Mouse (Mus musculus): ENCODE data around the gene Nsd1.

Nsd1 gene

GRCm38 (mm10) chr13:55261521-55261920, 51.9 kb downstream of the Nsd1 start:
- DNase-seq: no peak

DNA sequence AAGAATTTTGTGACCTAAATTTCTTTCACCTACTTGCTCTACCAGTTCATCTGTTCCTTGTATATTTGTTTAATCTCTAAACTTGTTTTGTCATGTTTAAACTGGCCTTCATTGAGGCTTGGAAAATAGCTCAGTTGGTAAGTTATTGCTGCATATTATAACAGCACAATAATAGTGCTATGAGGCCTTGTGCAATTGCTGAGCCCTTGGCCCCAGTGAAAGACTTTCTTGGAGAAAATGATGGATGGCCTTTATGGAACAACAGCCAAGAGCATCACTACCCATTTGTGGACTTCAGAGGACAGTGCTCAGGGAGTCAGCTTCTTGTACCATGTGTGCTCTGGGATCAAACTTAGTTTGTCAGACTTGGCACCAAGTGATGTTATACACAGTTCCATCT, 52.5 kb downstream of the Nsd1 start:
- DNase-seq: no peak

GRCm38 (mm10) chr13:55277203-55277602, 67.6 kb downstream of the Nsd1 start:
- DNase-seq: peak in 1 of 2 experiments; percentile 7

- no peak for DNase-seq
These were observed 68.1 kb downstream of the Nsd1 start for GRCm38 (mm10) chr13:55277646-55278045.

- DNase-seq: peak in 1 of 2 experiments; percentile 12
These were observed 79.3 kb downstream of the Nsd1 start for GRCm38 (mm10) chr13:55288854-55289253.

DNA sequence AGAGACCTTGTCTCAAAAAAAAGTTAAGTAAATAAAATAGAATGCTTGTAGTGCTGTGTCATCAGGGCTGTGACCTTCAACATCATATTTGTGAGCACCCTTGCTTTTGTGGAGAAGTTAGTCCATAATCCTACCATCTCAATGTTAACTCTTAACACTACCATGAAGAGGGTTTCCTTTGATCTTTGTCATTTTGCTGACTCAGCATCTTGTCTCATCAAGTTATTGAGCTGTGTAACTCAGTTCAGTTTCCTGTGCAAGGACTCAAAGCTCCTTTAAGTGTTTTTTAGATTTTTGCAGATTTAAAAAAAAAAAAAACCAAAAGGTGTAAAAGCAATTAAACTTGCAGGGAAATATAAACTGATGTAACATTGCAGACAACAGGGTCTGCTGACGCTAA, 87.2 kb downstream of the Nsd1 start:
- DNase-seq: no peak

- DNase-seq: no peak
These were observed 91.3 kb downstream of the Nsd1 start for GRCm38 (mm10) chr13:55300913-55301312.

GRCm38 (mm10) chr13:55312028-55312630, 102.5 kb downstream of the Nsd1 start:
- no peak for DNase-seq

GRCm38 (mm10) chr13:55313051-55313450, 103.5 kb downstream of the Nsd1 start:
- no peak for DNase-seq

GRCm38 (mm10) chr13:55314891-55315412, 105.4 kb downstream of the Nsd1 start:
- DNase-seq: no peak

- DNase-seq: no peak
These were observed 108.8 kb downstream of the Nsd1 start for GRCm38 (mm10) chr13:55318351-55318750.

GRCm38 (mm10) chr13:55319931-55320533, 110.5 kb downstream of the Nsd1 start, which contains the start of gene Prelid1:
Prelid1 (plus strand) TSS chr13:55320500.
- DNase-seq: no peak

DNA sequence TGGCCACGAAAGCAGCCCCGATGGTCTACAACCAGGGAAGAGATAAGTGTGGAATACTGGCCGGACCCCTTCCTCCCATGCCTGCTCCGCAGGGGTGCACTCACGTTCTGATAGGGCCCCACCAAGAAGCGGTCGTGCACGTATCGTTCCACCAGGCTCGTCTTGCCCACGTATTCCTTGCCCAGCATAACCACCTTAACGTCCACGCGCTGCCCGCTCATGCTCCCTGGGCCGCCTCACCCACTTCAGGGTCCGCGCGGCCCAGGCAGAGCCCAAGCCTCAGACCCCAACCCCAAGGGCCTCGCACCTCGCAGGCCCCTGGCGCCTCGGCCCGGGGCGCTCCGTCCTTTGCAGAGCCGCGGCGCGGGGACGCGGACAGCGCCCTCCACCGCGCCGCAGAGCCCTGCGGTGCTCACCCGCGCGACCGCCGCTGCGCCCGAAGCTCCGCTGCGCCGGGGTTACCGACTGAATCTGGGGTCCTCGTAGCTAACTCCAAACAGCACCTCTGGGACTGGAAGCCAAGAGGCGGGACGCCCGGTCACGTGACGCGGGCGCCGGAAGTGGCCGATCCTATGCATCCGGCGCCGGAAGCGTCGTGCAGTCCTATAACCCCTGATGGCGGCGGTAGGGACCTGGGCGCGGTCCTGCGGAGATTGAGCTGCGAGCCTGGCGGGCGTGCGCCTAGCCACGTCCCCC, 112.0 kb downstream of the Nsd1 start, which contains the start of gene Rab24:
Gene Rab24 (minus strand): TSS at position 513 of the 696 bp plus-strand sequence.
- peak; percentile 92 to 96 for DNase-seq

- peak; percentile 41 to 74 for DNase-seq
These were observed 112.7 kb downstream of the Nsd1 start for GRCm38 (mm10) chr13:55322130-55322825.

- no peak for DNase-seq
These were observed 116.0 kb downstream of the Nsd1 start for GRCm38 (mm10) chr13:55325596-55325995.

GRCm38 (mm10) chr13:55327169-55327568, 117.6 kb downstream of the Nsd1 start:
- DNase-seq: no peak

- DNase-seq: peak; percentile 84 to 90
These were observed 118.1 kb downstream of the Nsd1 start for GRCm38 (mm10) chr13:55327633-55328032.

DNA sequence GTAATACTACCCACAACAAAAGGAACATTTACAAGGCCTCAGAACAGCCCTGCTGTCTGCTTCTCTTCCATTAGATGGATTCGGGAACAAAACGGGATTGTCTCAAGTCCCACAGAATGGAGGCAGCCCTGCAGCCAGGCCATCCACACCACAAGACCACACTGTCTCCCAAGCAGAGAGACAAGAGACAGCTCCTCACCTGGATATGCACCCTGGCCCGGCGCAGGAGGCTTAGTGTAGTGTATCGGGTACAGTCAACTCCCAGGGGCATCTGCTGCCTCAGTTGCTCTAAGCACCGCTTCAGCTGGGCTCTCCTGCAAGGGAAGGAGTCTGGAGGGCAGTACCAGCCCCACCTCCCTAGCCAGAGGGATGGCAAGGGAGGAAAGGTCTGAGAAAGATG, 118.6 kb downstream of the Nsd1 start:
- DNase-seq: no peak

DNA sequence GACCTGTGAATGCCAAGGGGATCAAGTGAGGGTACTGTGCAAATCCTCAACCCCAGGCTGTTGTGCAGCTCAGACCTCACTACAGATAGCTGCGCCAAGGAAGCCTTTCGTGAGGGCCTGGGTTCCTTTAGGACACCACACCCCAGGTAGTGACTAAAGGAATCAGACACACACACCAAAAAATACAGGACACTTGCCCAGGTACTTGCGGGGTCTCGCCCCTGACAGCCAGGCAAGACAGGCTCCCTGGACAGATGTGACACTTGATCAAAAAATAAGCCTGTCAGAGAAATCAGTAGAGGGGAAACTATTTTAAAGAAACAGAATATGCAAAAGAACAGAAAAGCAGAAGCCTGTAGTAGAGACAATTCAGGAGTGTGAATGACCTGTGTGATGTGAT, 119.1 kb downstream of the Nsd1 start:
- no peak for DNase-seq

DNA sequence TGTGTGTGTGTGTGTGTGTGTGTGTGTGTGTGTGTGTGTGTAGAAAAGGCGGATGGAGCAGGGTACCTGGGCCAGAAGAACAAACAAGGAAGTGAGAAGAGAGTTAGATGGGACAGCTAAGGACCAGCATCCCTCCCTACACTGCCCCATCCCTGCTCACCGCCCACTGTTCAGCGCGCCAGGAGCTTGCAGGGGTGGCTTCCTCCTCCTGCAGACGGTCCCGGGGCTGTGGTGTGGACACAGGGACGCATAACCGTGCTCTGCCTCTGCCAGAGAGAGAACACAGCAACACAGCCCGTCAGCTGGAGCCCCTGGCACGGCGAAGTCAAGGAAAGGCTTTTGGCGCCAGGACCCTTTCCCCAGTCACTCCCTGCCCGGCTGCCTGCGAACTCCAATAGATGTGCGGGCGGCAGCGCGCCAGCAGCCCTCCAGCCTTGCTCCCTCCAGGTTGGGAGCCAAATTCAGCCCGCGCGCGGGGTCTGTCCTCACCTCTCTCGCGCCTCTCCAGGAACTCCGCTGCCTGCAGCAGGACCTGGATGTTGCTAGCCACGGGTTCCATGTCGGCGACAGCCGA, 119.6 kb downstream of the Nsd1 start:
- no peak for DNase-seq

GRCm38 (mm10) chr13:55329683-55330566, 120.3 kb downstream of the Nsd1 start, which contains the start of gene Mxd3:
Mxd3 (minus strand) TSS chr13:55329823.
- peak; percentile 89 to 93 for DNase-seq

All from kidney, postnatal 4 days (tissue).